Mouse (Mus musculus): ENCODE results near the gene 1700109H08Rik. TPM values are rescaled to one million over a fixed set of nuclear protein-coding genes. Genes with fewer than 3 reads are reported as not detected.
"Not testable (repeated sequence)": the region's sequence is repeated elsewhere in the genome, so short reads cannot be mapped to it uniquely, and the experiment has no call there.

1700109H08Rik gene
- 3.0 and 4.3 TPM in 2 replicates for polyA plus RNA-seq (2016; fragmentation: Nextera tagmentation; extraction: Ambion mirVana)

GRCm38 (mm10) chr5:3571266-3571665 lies at the start of gene 1700109H08Rik:
TSS of gene 1700109H08Rik (plus strand) at chr5:3571566.
- no peaks in the 10 kb centered on the region for H3K27me3 ChIP-seq
- H3K36me3 ChIP-seq = peaks cover 89% of the 10 kb centered on the region
- no peaks in the 10 kb centered on the region for H3K4me1 ChIP-seq
- H3K9ac ChIP-seq = no peak within 1 kb of the TSS
- no peaks in the 10 kb centered on the region for H3K9me3 ChIP-seq
- H3K4me2 ChIP-seq (replicated peaks) = no peak within 1 kb of the TSS
- no peak within 1 kb of the TSS for H3K4me3 ChIP-seq
- ATAC-seq (ENCODE audit: insufficient number of reproducible peaks, insufficient read depth, low FRiP score, low TSS enrichment) = no peak
- H3K27ac ChIP-seq = no peak within 1 kb of the TSS
- 96% methylated on average over 4 of the region's 4 CpGs for WGBS

- ATAC-seq (ENCODE audit: insufficient number of reproducible peaks, insufficient read depth, low FRiP score, low TSS enrichment) = no peak
- Histone ChIP-seq H3K36me3 (0 out of 2 replicates have a peak, but pooled peaks cover 4% of the 10 kb centered on the region), H3K9ac (no peak overlapping the region), H3K4me3 (no peak overlapping the region), H3K27me3 (no peaks in the 10 kb centered on the region), H3K4me1 (no peaks in the 10 kb centered on the region), H3K27ac (no peak overlapping the region), H3K4me2 (replicated peaks) (no peak overlapping the region), H3K9me3 (no peaks in the 10 kb centered on the region)
- 86% methylated on average over 12 of the region's 12 CpGs for WGBS
Observed at GRCm38 (mm10) chr5:3521741-3522140, 49.6 kb upstream of the 1700109H08Rik start.

- H3K27me3 ChIP-seq = no peaks in the 10 kb centered on the region
- no peak overlapping the region for H3K4me3 ChIP-seq
- H3K9me3 ChIP-seq = no peaks in the 10 kb centered on the region
- H3K9ac ChIP-seq = no peak overlapping the region
- no peak for ATAC-seq (ENCODE audit: insufficient number of reproducible peaks, insufficient read depth, low FRiP score, low TSS enrichment)
- WGBS = 92% methylated on average over 10 of the region's 10 CpGs
- no peak overlapping the region for H3K27ac ChIP-seq
- no peak overlapping the region for H3K4me2 ChIP-seq (replicated peaks)
- no peaks in the 10 kb centered on the region for H3K4me1 ChIP-seq
- H3K36me3 ChIP-seq = 0 out of 2 replicates have a peak, but pooled peaks cover 4% of the 10 kb centered on the region
Observed at GRCm38 (mm10) chr5:3522826-3523225, 48.5 kb upstream of the 1700109H08Rik start.

GRCm38 (mm10) chr5:3527041-3527691 lies 44.2 kb upstream of the 1700109H08Rik start:
- no peak overlapping the region for H3K4me3 ChIP-seq
- H3K27ac ChIP-seq = no peak overlapping the region
- 31% methylated on average over 5 of the region's 5 CpGs for WGBS
- no peak overlapping the region for H3K4me2 ChIP-seq (replicated peaks)
- peak; percentile 61; the same call in 1 of the 2 replicates for ATAC-seq (ENCODE audit: insufficient number of reproducible peaks, insufficient read depth, low FRiP score, low TSS enrichment)
- H3K4me1 ChIP-seq = no peaks in the 10 kb centered on the region
- H3K9me3 ChIP-seq = no peaks in the 10 kb centered on the region
- no peaks in the 10 kb centered on the region for H3K36me3 ChIP-seq
- no peak overlapping the region for H3K9ac ChIP-seq
- H3K27me3 ChIP-seq = no peaks in the 10 kb centered on the region

GRCm38 (mm10) chr5:3529585-3530189 lies 41.7 kb upstream of the 1700109H08Rik start:
- no peak overlapping the region for H3K9ac ChIP-seq
- no peaks in the 10 kb centered on the region for H3K9me3 ChIP-seq
- H3K4me3 ChIP-seq = no peak overlapping the region
- no peak for ATAC-seq (ENCODE audit: insufficient number of reproducible peaks, insufficient read depth, low FRiP score, low TSS enrichment)
- H3K4me1 ChIP-seq = no peaks in the 10 kb centered on the region
- H3K4me2 ChIP-seq (replicated peaks) = no peak overlapping the region
- no peak overlapping the region for H3K27ac ChIP-seq
- no peaks in the 10 kb centered on the region for H3K36me3 ChIP-seq
- WGBS = 66% methylated on average over 10 of the region's 10 CpGs
- no peaks in the 10 kb centered on the region for H3K27me3 ChIP-seq

GRCm38 (mm10) chr5:3532048-3532447 lies 39.3 kb upstream of the 1700109H08Rik start:
- H3K4me1 ChIP-seq; H3K4me2 ChIP-seq (replicated peaks); H3K36me3 ChIP-seq; H3K27ac ChIP-seq; H3K27me3 ChIP-seq; H3K9ac ChIP-seq; ATAC-seq (ENCODE audit: insufficient number of reproducible peaks, insufficient read depth, low FRiP score, low TSS enrichment); H3K9me3 ChIP-seq; H3K4me3 ChIP-seq: not testable (repeated sequence)

GRCm38 (mm10) chr5:3536592-3537212 lies 34.7 kb upstream of the 1700109H08Rik start:
- Histone ChIP-seq H3K9me3 (no peaks in the 10 kb centered on the region), H3K36me3 (no peaks in the 10 kb centered on the region), H3K9ac (no peak overlapping the region), H3K27me3 (no peaks in the 10 kb centered on the region), H3K4me1 (no peaks in the 10 kb centered on the region), H3K4me2 (replicated peaks) (no peak overlapping the region), H3K27ac (no peak overlapping the region), H3K4me3 (no peak overlapping the region)
- 67% methylated on average over 3 of the region's 3 CpGs for WGBS
- no peak for ATAC-seq (ENCODE audit: insufficient number of reproducible peaks, insufficient read depth, low FRiP score, low TSS enrichment)

GRCm38 (mm10) chr5:3538505-3539472 lies 32.6 kb upstream of the 1700109H08Rik start:
- H3K4me3 ChIP-seq = no peak overlapping the region
- WGBS = 43% methylated on average over 11 of the region's 11 CpGs

GRCm38 (mm10) chr5:3541871-3542270 lies 29.5 kb upstream of the 1700109H08Rik start:
- no peak for ATAC-seq (ENCODE audit: insufficient number of reproducible peaks, insufficient read depth, low FRiP score, low TSS enrichment)
- no peak overlapping the region for H3K4me2 ChIP-seq (replicated peaks)
- H3K9ac ChIP-seq = no peak overlapping the region
- peaks cover 2% of the 10 kb centered on the region; the same call in 1 of the 2 replicates for H3K36me3 ChIP-seq
- no peak overlapping the region for H3K4me3 ChIP-seq
- 73% methylated on average over 6 of the region's 6 CpGs for WGBS
- H3K4me1 ChIP-seq = peaks cover 13% of the 10 kb centered on the region
- no peaks in the 10 kb centered on the region for H3K9me3 ChIP-seq
- no peaks in the 10 kb centered on the region for H3K27me3 ChIP-seq
- no peak overlapping the region for H3K27ac ChIP-seq

More at GRCm38 (mm10) chr5:3538505-3539472, 32.6 kb upstream of the 1700109H08Rik start:
- no peaks in the 10 kb centered on the region for H3K9me3 ChIP-seq
- H3K4me2 ChIP-seq (replicated peaks) = no peak overlapping the region
- H3K27me3 ChIP-seq = no peaks in the 10 kb centered on the region
- H3K36me3 ChIP-seq = no peaks in the 10 kb centered on the region
- ATAC-seq (ENCODE audit: insufficient number of reproducible peaks, insufficient read depth, low FRiP score, low TSS enrichment) = no peak
- no peaks in the 10 kb centered on the region for H3K4me1 ChIP-seq
- no peak overlapping the region for H3K27ac ChIP-seq
- H3K9ac ChIP-seq = no peak overlapping the region

- Histone ChIP-seq H3K27me3 (no peaks in the 10 kb centered on the region), H3K27ac (peak within 1 kb of the TSS; percentile 91), H3K36me3 (peaks cover 6% of the 10 kb centered on the region; the same call in 1 of the 2 replicates), H3K4me1 (peaks cover 13% of the 10 kb centered on the region), H3K4me3 (peak within 1 kb of the TSS; percentile 89), H3K9ac (peak within 1 kb of the TSS; percentile 90), H3K9me3 (no peaks in the 10 kb centered on the region), H3K4me2 (replicated peaks) (peak within 1 kb of the TSS; percentile 60)
- peak; percentile 92 for ATAC-seq (ENCODE audit: insufficient number of reproducible peaks, insufficient read depth, low FRiP score, low TSS enrichment)
- WGBS = under 1% methylated on average over 72 of the region's 80 CpGs
Observed at GRCm38 (mm10) chr5:3543629-3544479, 27.5 kb upstream of the 1700109H08Rik start, which contains the start of gene Fam133b. TSS of gene Fam133b (plus strand) at chr5:3543833.

Measured in embryonic facial prominence, embryonic 12.5 days (tissue).